Mouse (Mus musculus) erythroblast, embryonic 14.5 days (primary cell): ENCODE measurements around the gene BC030870.

ENCODE experiments used
- GATA1 ChIP-seq: IDR thresholded peaks from 2 replicates; pipeline ENCODE4 v1.6.1; 2012; ENCODE audit warnings: low read length, inconsistent platforms, mixed read lengths
- TAL1 ChIP-seq: IDR thresholded peaks from 3 replicates; pipeline ENCODE4 v1.6.1; 2012; ENCODE audit warnings: low read length, inconsistent platforms, mixed read lengths

DNA sequence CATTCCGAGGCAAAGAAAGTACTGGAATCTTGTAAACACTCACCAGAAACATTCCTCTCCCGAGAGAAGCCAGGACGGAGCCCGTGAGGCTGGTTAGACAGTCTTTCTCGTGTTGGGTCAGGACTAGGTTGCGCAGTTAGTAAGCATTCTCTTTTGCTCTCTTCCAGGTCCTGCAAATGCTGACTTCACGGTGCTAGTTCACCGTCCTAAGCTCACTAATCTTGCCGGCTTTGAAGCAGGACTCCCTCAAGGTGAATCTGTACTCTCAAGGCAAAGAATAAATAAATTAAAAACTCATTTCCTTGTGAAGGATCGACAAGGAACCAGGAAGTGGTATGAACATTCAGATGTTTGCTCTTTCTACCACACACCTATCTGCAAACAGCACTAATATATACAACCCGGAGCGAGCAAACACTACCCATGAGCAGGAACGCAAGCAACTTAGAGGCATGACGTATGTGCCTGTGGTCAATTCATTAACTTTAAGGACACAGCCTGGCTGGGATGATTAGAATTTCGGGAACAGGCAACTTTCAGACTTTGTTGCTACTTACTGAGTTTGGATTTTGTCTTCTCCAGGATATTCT, at the start of gene BC030870:
- no peak for TF ChIP-seq GATA1
- no peak for TF ChIP-seq TAL1
